9 mouse cellular contexts compared by ENCODE assay signal in the genomic region with DNA sequence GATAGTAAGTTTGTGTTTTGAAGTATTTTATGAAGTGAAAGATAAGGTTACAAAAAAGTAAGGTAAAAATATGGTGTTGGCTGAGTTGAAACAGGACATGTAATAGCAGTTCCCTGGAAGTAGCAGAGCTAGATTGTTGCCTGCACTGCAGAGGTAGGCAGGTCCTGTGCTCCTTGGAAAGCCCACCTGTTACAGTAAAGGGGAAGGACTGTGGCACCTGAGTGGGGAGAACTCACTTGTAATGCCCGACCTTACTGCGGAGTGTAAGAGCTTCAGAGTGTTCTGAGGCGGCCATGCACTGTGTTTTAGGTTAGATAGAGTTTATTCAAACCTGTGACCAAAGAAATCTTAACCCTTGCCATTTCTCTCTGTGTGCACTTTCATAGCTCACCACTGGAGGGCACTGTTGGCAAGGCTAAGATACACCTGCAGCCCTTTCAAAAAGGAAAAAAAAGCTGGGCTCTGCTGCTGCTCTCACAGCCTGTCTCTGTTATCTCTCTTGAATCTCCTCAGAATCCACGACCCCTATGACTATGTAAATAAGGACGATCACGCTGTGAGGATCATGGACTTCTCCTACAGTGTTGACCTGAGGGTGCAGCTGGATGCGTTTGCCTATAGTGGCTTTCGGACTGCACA. TPM values are rescaled to one million over a fixed set of nuclear protein-coding genes. Genes with fewer than 3 reads are reported as not detected.
DNase-seq lines count a peak whose midpoint lies in the region; ATAC-seq lines count a peak whose summit lies in the region.
"Had no signal": no experiment of that assay in that cellular context is flagged by ENCODE, and none has a peak within 500 bp of the region (broad histone marks: within the 10 kb centered on the region; RNA-seq: fewer than 3 reads in every experiment).

No protein-coding gene starts in this region.

- no peaks in the 10 kb centered on the region for H3K27me3 ChIP-seq in heart, embryonic 10.5 days (ENCODE audit: insufficient read depth, poor library complexity, severe bottlenecking)
- H3K27me3 ChIP-seq in intestine, embryonic 14.5 days (replicated peaks; ENCODE audit: control insufficient read depth, insufficient read depth, low read length) = no peaks in the 10 kb centered on the region
- peaks cover 5% of the 10 kb centered on the region; the same call in 1 of the 2 replicates for H3K27me3 ChIP-seq in midbrain, embryonic 10.5 days (ENCODE audit: low read depth, poor library complexity, severe bottlenecking)

- WGBS in heart, embryonic 10.5 days = 40% methylated on average over 8 of the region's 8 CpGs
- 37% methylated on average over 8 of the region's 8 CpGs for WGBS in intestine, embryonic 14.5 days
- 41% methylated on average over 8 of the region's 8 CpGs for WGBS in midbrain, embryonic 10.5 days

- peaks cover 95% of the 10 kb centered on the region for H3K36me3 ChIP-seq in heart, embryonic 10.5 days
- peaks cover 77% of the 10 kb centered on the region for H3K36me3 ChIP-seq in intestine, embryonic 14.5 days (ENCODE audit: control insufficient read depth, insufficient read depth, low read length)
- peaks cover 100% of the 10 kb centered on the region for H3K36me3 ChIP-seq in midbrain, embryonic 10.5 days

- H3K4me1 ChIP-seq in heart, embryonic 10.5 days = peaks cover 10% of the 10 kb centered on the region; the same call in 1 of the 2 replicates
- no peaks in the 10 kb centered on the region for H3K4me1 ChIP-seq in intestine, embryonic 14.5 days (replicated peaks; ENCODE audit: control insufficient read depth, insufficient read depth, low read length)
- H3K4me1 ChIP-seq in midbrain, embryonic 10.5 days = no peaks in the 10 kb centered on the region

- H3K4me2 ChIP-seq in intestine, embryonic 14.5 days (ENCODE audit: low read length) = no peak overlapping the region

- no peak overlapping the region for H3K4me3 ChIP-seq in heart, embryonic 10.5 days
- no peak overlapping the region for H3K4me3 ChIP-seq in intestine, embryonic 14.5 days (ENCODE audit: low read depth, low read length)
- H3K4me3 ChIP-seq in midbrain, embryonic 10.5 days = no peak overlapping the region
- H3K4me3 ChIP-seq: myocyte had no signal

- H3K9ac ChIP-seq in intestine, embryonic 14.5 days (ENCODE audit: low read length) = no peak overlapping the region

- no peaks in the 10 kb centered on the region for H3K9me3 ChIP-seq in heart, embryonic 10.5 days
- H3K9me3 ChIP-seq in intestine, embryonic 14.5 days (ENCODE audit: control insufficient read depth, low read length) = no peaks in the 10 kb centered on the region
- H3K9me3 ChIP-seq in midbrain, embryonic 10.5 days (replicated peaks) = no peaks in the 10 kb centered on the region

- intact Hi-C loops in left cerebral cortex, postnatal 10 days (cut with DNase I) = loop anchor here (1.0 to 10.0 kb wide), 4 partner anchors 59 to 373 kb away; no protein-coding TSS in a partner anchor

- no peak overlapping the region for H3K27ac ChIP-seq in heart, embryonic 10.5 days
- H3K27ac ChIP-seq in intestine, embryonic 14.5 days (ENCODE audit: low read depth) = no peak overlapping the region
- H3K27ac ChIP-seq in midbrain, embryonic 10.5 days (replicated peaks) = no peak overlapping the region

- ATAC-seq in intestine, embryonic 14.5 days (replicated peaks; ENCODE audit: low FRiP score, low TSS enrichment, low read depth) = peak; percentile 32

- DNase-seq in heart, adult 18-20 months = peak; percentile 40 to 82
- DNase-seq in heart, embryonic 10.5 days (ENCODE audit: low spot score) = no peak
- peak; percentile 71 for DNase-seq in cerebellum, adult 9-10 months
- peak; percentile 33 to 65 for DNase-seq in frontal cortex, postnatal 14 days (ENCODE audit: low spot score in 2 of 2)
- DNase-seq in intestine, embryonic 14.5 days (ENCODE audit: low spot score) = peak; percentile 94
- peak; percentile 54 to 64 for DNase-seq in left cerebral cortex, postnatal 10 days (ENCODE audit: extremely low spot score in 1 of 2, low spot score in 2 of 2)
- peak; percentile 75 for DNase-seq in midbrain, embryonic 10.5 days (ENCODE audit: low spot score)
- DNase-seq in skeletal muscle tissue, adult 2 months (ENCODE audit: low read depth, low spot score) = peak; percentile 36

RNA-seq across cellular contexts. Expression of a gene that starts 25.1 kb away (rescaled TPM):
- total RNA-seq in heart, adult 18-20 months (2021) = 1 to 10 TPM; 9.0 to 9.3 TPM
- polyA plus RNA-seq in heart, embryonic 10.5 days (2016; fragmentation: Nextera tagmentation; extraction: Ambion mirVana) = 1.7 and 4.1 TPM in 2 replicates
- polyA plus RNA-seq in intestine, embryonic 14.5 days (2014; fragmentation: Nextera tagmentation; extraction: Ambion mirVana) = 2.4 and 2.7 TPM in 2 replicates
- total RNA-seq in left cerebral cortex, postnatal 10 days (2021) = 100 to 1,000 TPM; 168 to 174 TPM
- 0.26 and 0.99 TPM in 2 replicates for polyA plus RNA-seq in midbrain, embryonic 10.5 days (2016; fragmentation: Nextera tagmentation; extraction: Ambion mirVana)

RNA-seq across cellular contexts. Expression of a gene that starts 40.0 kb away (rescaled TPM):
- 1 to 10 TPM in 1 of 2 experiments, under 1 TPM in 1; 0.82 to 1.8 TPM for total RNA-seq in heart, adult 18-20 months (2021)
- polyA plus RNA-seq in heart, embryonic 10.5 days (2016; fragmentation: Nextera tagmentation; extraction: Ambion mirVana) = 101 and 104 TPM in 2 replicates
- polyA plus RNA-seq in intestine, embryonic 14.5 days (2014; fragmentation: Nextera tagmentation; extraction: Ambion mirVana) = 81.4 and 94.0 TPM in 2 replicates
- 1 to 10 TPM; 2.8 to 4.5 TPM for total RNA-seq in left cerebral cortex, postnatal 10 days (2021)
- 146 and 150 TPM in 2 replicates for polyA plus RNA-seq in midbrain, embryonic 10.5 days (2016; fragmentation: Nextera tagmentation; extraction: Ambion mirVana)
